Mouse (Mus musculus) heart, adult 2 months (tissue): ENCODE measurements around the gene Nell2.

Source experiments
- CTCF ChIP-seq: fragments of 200-600 bp; IDR thresholded peaks from 2 replicates; pipeline ENCODE4 v1.8.1; 2022; ENCODE audit warnings: antibody characterized with exemption, mild to moderate bottlenecking, moderate library complexity
- EP300 ChIP-seq: fragments of 200-500 bp; IDR thresholded peaks from 2 replicates; pipeline ENCODE4 v1.6.1; 2011; ENCODE audit warnings: low read depth, low read length, control low read depth; ENCODE audit not compliant: insufficient read depth
- POLR2A ChIP-seq: fragments of 200-500 bp; IDR thresholded peaks from 2 replicates; pipeline ENCODE4 v1.6.1; 2011; ENCODE audit warnings: mild to moderate bottlenecking, low read depth, low read length, control low read depth; ENCODE audit not compliant: insufficient read depth

DNA sequence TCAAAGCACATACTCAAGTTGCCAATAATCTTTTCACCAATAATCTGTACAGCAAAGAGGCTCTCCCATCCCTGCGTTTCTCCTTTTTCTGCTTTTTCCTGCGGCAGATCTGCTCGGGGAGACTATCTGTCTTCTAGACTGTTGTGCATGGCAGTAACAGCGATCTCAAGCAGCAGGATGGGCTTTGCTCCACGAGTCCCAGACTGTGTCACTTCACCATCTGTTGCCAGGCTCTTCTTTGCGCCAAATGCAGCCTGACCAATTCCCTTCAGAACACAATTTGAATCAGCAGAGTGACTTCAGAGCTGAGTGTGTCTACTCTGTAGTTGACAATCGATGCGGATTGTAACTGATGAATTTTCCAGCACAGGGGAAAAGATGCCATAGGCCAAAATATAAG, 484.3 kb downstream of the Nell2 start:
- TF ChIP-seq CTCF (no peak), EP300 (no peak), POLR2A (no peak)
